Mouse (Mus musculus) T-helper 1 cell (primary cell): ENCODE data around the gene Lsm4.

Experiments used
- in situ Hi-C: fragments of 300-600 bp; cut with MboI, MseI; formaldehyde crosslinking; loops from one replicate; pipeline ENCODE4 v1.15.1; 2025; ENCODE audit warnings: high pct_unique_total_duplicates

Gene Lsm4

GRCm38 (mm10) chr8:70699834-70700554, 26.9 kb downstream of the Lsm4 start:
- in situ Hi-C loops, result no loop called here

- in situ Hi-C loops, result no loop called here
Observed at GRCm38 (mm10) chr8:70700555-70700922, 27.5 kb downstream of the Lsm4 start.

GRCm38 (mm10) chr8:70701048-70701981, 28.3 kb downstream of the Lsm4 start:
- in situ Hi-C loops, result no loop called here

GRCm38 (mm10) chr8:70701982-70702841, 29.2 kb downstream of the Lsm4 start:
- in situ Hi-C loops, result no loop called here

- in situ Hi-C loops, result no loop called here
Observed at GRCm38 (mm10) chr8:70702842-70703182, 29.8 kb downstream of the Lsm4 start.

- in situ Hi-C loops, result no loop called here
Observed at GRCm38 (mm10) chr8:70703287-70703686, 30.2 kb downstream of the Lsm4 start, which contains the start of gene Iqcn. Gene Iqcn, plus strand, starts transcription at chr8:70703457.

GRCm38 (mm10) chr8:70708281-70708680, 35.2 kb downstream of the Lsm4 start:
- in situ Hi-C loops, result no loop called here

GRCm38 (mm10) chr8:70709794-70710193, 36.7 kb downstream of the Lsm4 start:
- in situ Hi-C loops, result loop anchor here (10.0 kb wide), 1 partner anchor 55 kb away; the partner anchor contains the start of gene Mpv17l2

- in situ Hi-C loops, result loop anchor here (10.0 kb wide), 1 partner anchor 55 kb away; the partner anchor contains the start of gene Mpv17l2
Observed at GRCm38 (mm10) chr8:70710296-70710695, 37.2 kb downstream of the Lsm4 start.

GRCm38 (mm10) chr8:70711041-70711440, 38.0 kb downstream of the Lsm4 start:
- in situ Hi-C loops, result loop anchor here (10.0 kb wide), 1 partner anchor 54 kb away; the partner anchor contains the start of gene Mpv17l2

GRCm38 (mm10) chr8:70713991-70714390, 40.9 kb downstream of the Lsm4 start:
- in situ Hi-C loops, result loop anchor here (10.0 kb wide), 1 partner anchor 51 kb away; the partner anchor contains the start of gene Mpv17l2

GRCm38 (mm10) chr8:70715086-70715485, 42.0 kb downstream of the Lsm4 start:
- in situ Hi-C loops, result loop anchor here (10.0 kb wide), 1 partner anchor 50 kb away; the partner anchor contains the start of gene Mpv17l2

GRCm38 (mm10) chr8:70716521-70717400, 43.7 kb downstream of the Lsm4 start:
- in situ Hi-C loops, result loop anchor here (10.0 kb wide), 1 partner anchor 48 kb away; the partner anchor contains the start of gene Mpv17l2

GRCm38 (mm10) chr8:70718297-70718696, 45.2 kb downstream of the Lsm4 start, which contains the start of gene Gm3336:
Gene Gm3336, plus strand, starts transcription at chr8:70718543.
- in situ Hi-C loops, result loop anchor here (10.0 kb wide), 1 partner anchor 47 kb away; the partner anchor contains the start of gene Mpv17l2

- in situ Hi-C loops, result loop anchor here (10.0 kb wide), 1 partner anchor 45 kb away; the partner anchor contains the start of gene Mpv17l2
Observed at GRCm38 (mm10) chr8:70719796-70720270, 46.8 kb downstream of the Lsm4 start.

GRCm38 (mm10) chr8:70720739-70721138, 47.7 kb downstream of the Lsm4 start:
- in situ Hi-C loops, result no loop called here

GRCm38 (mm10) chr8:70721601-70722000, 48.6 kb downstream of the Lsm4 start:
- in situ Hi-C loops, result no loop called here

- in situ Hi-C loops, result no loop called here
Observed at GRCm38 (mm10) chr8:70723486-70724210, 50.6 kb downstream of the Lsm4 start, which contains the start of gene Pde4c. Gene Pde4c, plus strand, starts transcription at chr8:70723720.

GRCm38 (mm10) chr8:70724216-70724615, 51.2 kb downstream of the Lsm4 start:
- in situ Hi-C loops, result no loop called here
